ENCODE assay signal across 9 mouse cellular contexts in genomic region chr9:75306126-75306898, GRCm38 (mm10). TPM values are rescaled to one million over a fixed set of nuclear protein-coding genes. Genes with fewer than 3 reads are reported as not detected.
DNase-seq lines count a peak whose midpoint lies in the region; ATAC-seq lines count a peak whose summit lies in the region.
"Had no signal": no experiment of that assay in that cellular context is flagged by ENCODE, and none has a peak within 500 bp of the region (broad histone marks: within the 10 kb centered on the region; RNA-seq: fewer than 3 reads in every experiment).

TSS of gene Gnb5 (plus strand) at chr9:75306288.

- H3K27ac ChIP-seq in heart, embryonic 16.5 days (ENCODE audit: low read length) = no peak within 1 kb of the TSS
- H3K27ac ChIP-seq: liver, embryonic 13.5 days had no signal

- peak in 1 of 2 experiments; percentile 41 for DNase-seq in layer of hippocampus, adult 8-10 months (ENCODE audit: low spot score in 2 of 2)
- no peak for DNase-seq in layer of hippocampus, adult 9-11 months
- DNase-seq in cerebellum, postnatal 10 days = peak; percentile 87 to 90
- no peak for DNase-seq in left cerebral cortex, postnatal 36 days (ENCODE audit: low spot score in 2 of 2)
- DNase-seq in MN1 (ENCODE audit: low spot score) = no peak
- no peak for DNase-seq in spleen, adult 18-20 months
- no peak for DNase-seq in frontal cortex, postnatal 36 days (ENCODE audit: low spot score in 2 of 2)
- DNase-seq: liver, embryonic 13.5 days had no signal

- no peak within 1 kb of the TSS for H3K4me2 ChIP-seq in heart, embryonic 16.5 days (ENCODE audit: low read depth, low read length)
- H3K4me2 ChIP-seq: liver, embryonic 13.5 days had no signal

- WGBS in heart, embryonic 16.5 days = 74% methylated on average over 11 of the region's 11 CpGs

- no peak within 1 kb of the TSS for H3K4me3 ChIP-seq in heart, embryonic 16.5 days (ENCODE audit: low read length)
- H3K4me3 ChIP-seq: liver, embryonic 13.5 days had no signal

- H3K9me3 ChIP-seq in heart, embryonic 16.5 days (replicated peaks; ENCODE audit: control insufficient read depth, low read length) = no peaks in the 10 kb centered on the region
- H3K9me3 ChIP-seq: liver, embryonic 13.5 days had no signal

- H3K9ac ChIP-seq in heart, embryonic 16.5 days (ENCODE audit: low read length) = no peak within 1 kb of the TSS
- H3K9ac ChIP-seq: liver, embryonic 13.5 days had no signal

- H3K36me3 ChIP-seq in heart, embryonic 16.5 days (ENCODE audit: control insufficient read depth, insufficient read depth) = no peaks in the 10 kb centered on the region
- H3K36me3 ChIP-seq: liver, embryonic 13.5 days had no signal

- intact Hi-C loops in left cerebral cortex, postnatal 36 days (cut with DNase I) = no loop called here

- H3K4me1 ChIP-seq in heart, embryonic 16.5 days (ENCODE audit: control insufficient read depth, insufficient read depth, low read length) = peaks cover 3% of the 10 kb centered on the region; the same call in 1 of the 2 replicates

- H3K27me3 ChIP-seq in heart, embryonic 16.5 days (ENCODE audit: control insufficient read depth, insufficient read depth, low read length) = no peaks in the 10 kb centered on the region
- H3K27me3 ChIP-seq: liver, embryonic 13.5 days had no signal

- no peak for ATAC-seq in heart, embryonic 16.5 days (replicated peaks; ENCODE audit: extremely low read depth, insufficient read depth, low FRiP score)

RNA-seq across cellular contexts. Expression of gene Gnb5, which starts in this region (rescaled TPM):
- total RNA-seq in layer of hippocampus, adult 8-10 months (2022) = 100 to 1,000 TPM; 110 to 135 (median 125) TPM
- polyA plus RNA-seq in heart, embryonic 16.5 days (2015; fragmentation: Nextera tagmentation; extraction: Ambion mirVana) = 62.6 and 66.9 TPM in 2 replicates
- total RNA-seq in left cerebral cortex, postnatal 36 days (2021) = 100 to 1,000 TPM; 149 to 158 TPM

Comparison
In these comparisons a context has a peak if more than half of its experiments do, and no peak if none do; other contexts are left out.
1. DNase-seq: peak in cerebellum, postnatal 10 days (2 of 2); none in layer of hippocampus, adult 9-11 months (single experiment), left cerebral cortex, postnatal 36 days (0 of 2), MN1 (single experiment), spleen, adult 18-20 months (0 of 2) and frontal cortex, postnatal 36 days (0 of 2).